Mouse (Mus musculus) intestine, embryonic 16.5 days (tissue): Measurements from ENCODE around the gene Hmgb3. TPM values are rescaled to one million over a fixed set of nuclear protein-coding genes. Genes with fewer than 3 reads are reported as not detected.
"Not testable (repeated sequence)": the region's sequence is repeated elsewhere in the genome, so short reads cannot be mapped to it uniquely, and the experiment has no call there.

Experiments
- ATAC-seq: fragments of 200-750 bp; cut with Nextera tagmentation; 2 replicates; pipeline ENCODE4 v1.8.0; 2017; ENCODE audit warnings: moderate TSS enrichment, moderate library complexity
- H3K27ac ChIP-seq: fragments of 300-500 bp; sonication (generic); 2 replicates; pipeline ENCODE4 v1.5.1; 2014; ENCODE audit warnings: mild to moderate bottlenecking, low read length
- H3K27me3 ChIP-seq: fragments of 300-500 bp; sonication (generic); replicated peaks from 2 replicates; pipeline ENCODE4 v1.6.1; 2014; ENCODE audit warnings: low read length, control low read depth, mixed read lengths; ENCODE audit not compliant: control insufficient read depth, insufficient read depth
- H3K36me3 ChIP-seq: fragments of 300-500 bp; sonication (generic); 2 replicates; pipeline ENCODE4 v1.6.1; 2014; ENCODE audit warnings: low read length, control low read depth; ENCODE audit not compliant: control insufficient read depth, insufficient read depth
- H3K4me1 ChIP-seq: fragments of 300-500 bp; sonication (generic); 2 replicates; pipeline ENCODE4 v1.6.1; 2014; ENCODE audit warnings: low read length, control low read depth, mixed read lengths; ENCODE audit not compliant: control insufficient read depth, insufficient read depth
- H3K4me2 ChIP-seq: fragments of 300-500 bp; sonication (generic); 2 replicates; pipeline ENCODE4 v1.6.1; 2014; ENCODE audit warnings: low read depth, low read length, control low read depth
- H3K4me3 ChIP-seq: fragments of 300-500 bp; sonication (generic); 2 replicates; pipeline ENCODE4 v1.5.1; 2014; ENCODE audit warnings: mild to moderate bottlenecking, low read length
- H3K9ac ChIP-seq: fragments of 300-500 bp; sonication (generic); 2 replicates; pipeline ENCODE4 v1.6.1; 2014; ENCODE audit warnings: low read depth, low read length
- H3K9me3 ChIP-seq: fragments of 300-500 bp; sonication (generic); 2 replicates; pipeline ENCODE4 v1.6.1; 2016; ENCODE audit warnings: low read length, control low read depth; ENCODE audit not compliant: control insufficient read depth
- WGBS: fragments of 180-500 bp; shearing (Covaris S2); extraction: QIAGEN DNeasy Blood & Tissue Kit; methylation state at CpG from one replicate; pipeline ENCODE4 v1.1.7; 2014; 5-methylcytosine and 5-hydroxymethylcytosine counted together
- polyA plus RNA-seq: library from polyadenylated mRNA; unstranded; fragments of >200 nt; fragmentation: Nextera tagmentation; extraction: Ambion mirVana; gene quantifications from 2 replicates; pipeline ENCODE4 v1.2.1, GENCODE M21; 2015

Hmgb3 gene
- 165 and 205 TPM in 2 replicates for polyA plus RNA-seq

GRCm38 (mm10) chrX:71555415-71556114, at the start of gene Hmgb3:
TSS of gene Hmgb3 (plus strand) at chrX:71555918.
- Histone ChIP-seq H3K4me2 (peak within 1 kb of the TSS; percentile 70), H3K27me3 (no peaks in the 10 kb centered on the region), H3K9me3 (no peaks in the 10 kb centered on the region), H3K36me3 (no peaks in the 10 kb centered on the region), H3K4me1 (no peaks in the 10 kb centered on the region), H3K9ac (peak within 1 kb of the TSS; percentile 85), H3K4me3 (peak within 1 kb of the TSS; percentile 64), H3K27ac (peak within 1 kb of the TSS; percentile 91)
- 16% methylated on average over 59 of the region's 59 CpGs for WGBS
- peak; percentile 99 for ATAC-seq

- not testable (repeated sequence) for H3K27ac ChIP-seq, H3K9ac ChIP-seq, H3K4me1 ChIP-seq, H3K36me3 ChIP-seq, H3K4me3 ChIP-seq, ATAC-seq, H3K27me3 ChIP-seq, H3K9me3 ChIP-seq, H3K4me2 ChIP-seq
- 83% methylated on average over 4 of the region's 4 CpGs for WGBS
Observed at GRCm38 (mm10) chrX:71506591-71506990, 49.1 kb upstream of the Hmgb3 start.

- no peak overlapping the region for H3K4me3 ChIP-seq
- no peaks in the 10 kb centered on the region for H3K27me3 ChIP-seq
- no peak for ATAC-seq
- H3K36me3 ChIP-seq, result no peaks in the 10 kb centered on the region
- no peaks in the 10 kb centered on the region for H3K4me1 ChIP-seq
- no peak overlapping the region for H3K9ac ChIP-seq
- H3K9me3 ChIP-seq, result no peaks in the 10 kb centered on the region
- no peak overlapping the region for H3K27ac ChIP-seq
- whole genome bisulfite sequencing, result 78% methylated on average over 4 of the region's 4 CpGs
- H3K4me2 ChIP-seq, result no peak overlapping the region
Observed at GRCm38 (mm10) chrX:71519252-71519651, 36.5 kb upstream of the Hmgb3 start.

- Histone ChIP-seq H3K4me1 (no peaks in the 10 kb centered on the region), H3K9me3 (no peaks in the 10 kb centered on the region), H3K4me3 (no peak overlapping the region), H3K9ac (no peak overlapping the region), H3K27ac (no peak overlapping the region), H3K4me2 (no peak overlapping the region), H3K27me3 (no peaks in the 10 kb centered on the region), H3K36me3 (no peaks in the 10 kb centered on the region)
- no peak for ATAC-seq
- WGBS, result 90% methylated on average over 3 of the region's 3 CpGs
Observed at GRCm38 (mm10) chrX:71522889-71523288, 32.8 kb upstream of the Hmgb3 start.

- WGBS, result 74% methylated on average over 2 of the region's 2 CpGs
- H3K9ac ChIP-seq, result no peak overlapping the region
- H3K9me3 ChIP-seq, result no peaks in the 10 kb centered on the region
- H3K4me2 ChIP-seq, result no peak overlapping the region
- H3K27me3 ChIP-seq, result no peaks in the 10 kb centered on the region
- H3K36me3 ChIP-seq, result no peaks in the 10 kb centered on the region
- no peaks in the 10 kb centered on the region for H3K4me1 ChIP-seq
- H3K27ac ChIP-seq, result no peak overlapping the region
- H3K4me3 ChIP-seq, result no peak overlapping the region
- ATAC-seq, result no peak
Observed at GRCm38 (mm10) chrX:71524310-71524709, 31.4 kb upstream of the Hmgb3 start.

GRCm38 (mm10) chrX:71525593-71526299, 30.0 kb upstream of the Hmgb3 start:
- ATAC-seq, result no peak
- Histone ChIP-seq H3K9me3 (no peaks in the 10 kb centered on the region), H3K27ac (no peak overlapping the region), H3K4me2 (no peak overlapping the region), H3K4me3 (no peak overlapping the region), H3K36me3 (no peaks in the 10 kb centered on the region), H3K27me3 (no peaks in the 10 kb centered on the region), H3K4me1 (no peaks in the 10 kb centered on the region), H3K9ac (no peak overlapping the region)
- WGBS, result 52% methylated on average over 3 of the region's 3 CpGs

GRCm38 (mm10) chrX:71527461-71527860, 28.3 kb upstream of the Hmgb3 start:
- Histone ChIP-seq H3K9ac (no peak overlapping the region), H3K36me3 (no peaks in the 10 kb centered on the region)

GRCm38 (mm10) chrX:71528150-71528549, 27.6 kb upstream of the Hmgb3 start:
- ATAC-seq, result no peak
- 82% methylated on average over 3 of the region's 3 CpGs for WGBS
- Histone ChIP-seq H3K9me3 (no peaks in the 10 kb centered on the region), H3K4me1 (no peaks in the 10 kb centered on the region), H3K4me2 (no peak overlapping the region), H3K27ac (no peak overlapping the region), H3K36me3 (no peaks in the 10 kb centered on the region), H3K27me3 (no peaks in the 10 kb centered on the region), H3K4me3 (no peak overlapping the region), H3K9ac (no peak overlapping the region)

More at GRCm38 (mm10) chrX:71527461-71527860, 28.3 kb upstream of the Hmgb3 start:
- H3K27me3 ChIP-seq, result no peaks in the 10 kb centered on the region
- H3K27ac ChIP-seq, result no peak overlapping the region
- H3K4me2 ChIP-seq, result no peak overlapping the region
- H3K9me3 ChIP-seq, result no peaks in the 10 kb centered on the region
- H3K4me3 ChIP-seq, result no peak overlapping the region
- 100% methylated on average over 1 of the region's 1 CpGs for WGBS
- no peak for ATAC-seq
- H3K4me1 ChIP-seq, result no peaks in the 10 kb centered on the region

- Histone ChIP-seq H3K4me1 (no peaks in the 10 kb centered on the region), H3K27me3 (no peaks in the 10 kb centered on the region), H3K27ac (no peak overlapping the region), H3K9ac (no peak overlapping the region), H3K36me3 (no peaks in the 10 kb centered on the region), H3K9me3 (no peaks in the 10 kb centered on the region), H3K4me2 (no peak overlapping the region), H3K4me3 (no peak overlapping the region)
- ATAC-seq, result peak; percentile 62
- WGBS, result 38% methylated on average over 6 of the region's 6 CpGs
Observed at GRCm38 (mm10) chrX:71528646-71529045, 27.1 kb upstream of the Hmgb3 start.
